Mouse (Mus musculus) limb, embryonic 11.5 days (tissue): Measurements from ENCODE around the gene Arid3a. TPM values are rescaled to one million over a fixed set of nuclear protein-coding genes. Genes with fewer than 3 reads are reported as not detected.
A peak's percentile ranks its signal among the peaks of the same experiment; 100 is the strongest.

ENCODE experiments used
- ATAC-seq: fragments of 200-750 bp; cut with Nextera tagmentation; 2 replicates; pipeline ENCODE4 v1.8.0; 2017; ENCODE audit warnings: low read depth; ENCODE audit not compliant: insufficient number of reproducible peaks, low FRiP score, low TSS enrichment
- DNase-seq: peaks from one replicate; pipeline ENCODE4 v3.0.0-alpha.2; 2015; ENCODE audit warnings: low spot score
- H3K27ac ChIP-seq: fragments of 300-500 bp; sonication (generic); replicated peaks from 2 replicates; pipeline ENCODE4 v1.5.1; 2014; ENCODE audit warnings: low read depth, mild to moderate bottlenecking, low read length
- H3K27me3 ChIP-seq: fragments of 300-500 bp; sonication (generic); 2 replicates; pipeline ENCODE4 v1.6.1; 2014; ENCODE audit warnings: mild to moderate bottlenecking, low read length, mixed read lengths; ENCODE audit not compliant: control insufficient read depth, insufficient read depth
- H3K36me3 ChIP-seq: fragments of 300-500 bp; sonication (generic); 2 replicates; pipeline ENCODE4 v1.6.1; 2014; ENCODE audit warnings: mild to moderate bottlenecking, low read length, moderate library complexity, mixed read lengths; ENCODE audit not compliant: control insufficient read depth, insufficient read depth
- H3K4me1 ChIP-seq: fragments of 300-500 bp; sonication (generic); 2 replicates; pipeline ENCODE4 v1.6.1; 2014; ENCODE audit warnings: low read length, mixed read lengths; ENCODE audit not compliant: control insufficient read depth, insufficient read depth
- H3K4me2 ChIP-seq: fragments of 300-500 bp; sonication (generic); 2 replicates; pipeline ENCODE4 v1.6.1; 2014; ENCODE audit warnings: low read depth, mild to moderate bottlenecking, moderate library complexity; ENCODE audit not compliant: severe bottlenecking
- H3K4me3 ChIP-seq: fragments of 300-500 bp; sonication (generic); 2 replicates; pipeline ENCODE4 v1.5.1; 2014; ENCODE audit warnings: low read depth, low read length
- H3K9ac ChIP-seq: fragments of 300-500 bp; sonication (generic); 2 replicates; pipeline ENCODE4 v1.6.1; 2014; ENCODE audit warnings: mild to moderate bottlenecking, low read length
- H3K9me3 ChIP-seq: fragments of 300-500 bp; sonication (generic); 2 replicates; pipeline ENCODE4 v1.6.1; 2016; ENCODE audit warnings: low read length; ENCODE audit not compliant: control insufficient read depth
- WGBS: fragments of 180-500 bp; shearing (Covaris S2); extraction: QIAGEN DNeasy Blood & Tissue Kit; methylation state at CpG from one replicate; pipeline ENCODE4 v1.1.7; 2014; 5-methylcytosine and 5-hydroxymethylcytosine counted together
- polyA plus RNA-seq: library from polyadenylated mRNA; unstranded; fragments of >200 nt; fragmentation: Nextera tagmentation; extraction: Ambion mirVana; gene quantifications from 2 replicates; pipeline ENCODE4 v1.2.1, GENCODE M21; 2014

The Arid3a gene
- polyA plus RNA-seq = 11.8 and 12.9 TPM in 2 replicates

DNA sequence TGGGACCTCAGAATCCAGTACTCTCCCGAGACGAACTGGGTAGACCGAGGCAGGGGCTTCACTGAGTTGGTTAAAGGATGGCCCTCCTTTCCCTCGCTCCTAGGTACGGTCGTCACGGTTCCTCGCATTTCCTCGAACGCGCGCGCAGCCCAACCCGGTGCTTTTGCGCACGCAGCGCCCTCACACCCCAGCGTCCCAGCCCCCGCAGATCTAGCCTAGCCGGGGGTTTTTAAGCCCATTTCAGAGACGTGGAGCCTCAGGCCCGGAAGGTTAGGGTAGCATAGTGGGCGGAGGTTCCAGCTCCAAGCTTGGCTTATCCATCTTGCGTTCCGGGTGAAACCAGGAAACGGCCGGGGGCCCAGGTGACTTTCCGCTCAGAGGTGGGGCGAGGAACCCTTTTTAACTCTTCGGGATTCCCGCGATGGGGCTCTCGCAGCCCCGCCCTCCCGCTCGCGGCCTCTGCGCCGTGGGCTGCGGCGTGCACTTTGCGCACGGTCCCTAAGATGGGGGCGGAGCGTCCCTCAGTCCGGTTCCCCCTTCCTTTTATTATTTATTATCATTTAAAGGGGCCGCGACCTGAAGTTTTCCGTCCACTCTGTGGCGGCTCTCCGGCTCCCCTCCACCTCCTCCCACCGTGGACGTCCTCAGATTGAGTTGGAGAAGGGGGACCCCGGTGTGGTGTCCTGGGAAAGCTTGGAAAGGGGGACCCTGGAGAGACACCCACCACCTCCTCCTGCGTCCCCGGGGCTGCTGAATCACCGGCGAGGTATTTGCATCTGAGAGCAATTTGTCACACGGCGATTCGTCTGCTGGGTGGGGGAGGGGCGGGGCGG, at the start of gene Arid3a:
Gene Arid3a (plus strand): TSS at position 553 of the 833 bp plus-strand sequence.
- DNase-seq (peak; percentile 95), ATAC-seq (peak; percentile 74)
- Histone ChIP-seq H3K27ac (peak within 1 kb of the TSS; percentile 91), H3K4me2 (peak within 1 kb of the TSS; percentile 81), H3K27me3 (peaks cover 16% of the 10 kb centered on the region), H3K9me3 (peaks cover 3% of the 10 kb centered on the region; the same call in 1 of the 2 replicates), H3K4me3 (peak within 1 kb of the TSS; percentile 98), H3K36me3 (peaks cover 7% of the 10 kb centered on the region; the same call in 1 of the 2 replicates), H3K4me1 (peaks cover 28% of the 10 kb centered on the region), H3K9ac (peak within 1 kb of the TSS; percentile 95)
- WGBS = under 1% methylated on average over 63 of the region's 63 CpGs

DNA sequence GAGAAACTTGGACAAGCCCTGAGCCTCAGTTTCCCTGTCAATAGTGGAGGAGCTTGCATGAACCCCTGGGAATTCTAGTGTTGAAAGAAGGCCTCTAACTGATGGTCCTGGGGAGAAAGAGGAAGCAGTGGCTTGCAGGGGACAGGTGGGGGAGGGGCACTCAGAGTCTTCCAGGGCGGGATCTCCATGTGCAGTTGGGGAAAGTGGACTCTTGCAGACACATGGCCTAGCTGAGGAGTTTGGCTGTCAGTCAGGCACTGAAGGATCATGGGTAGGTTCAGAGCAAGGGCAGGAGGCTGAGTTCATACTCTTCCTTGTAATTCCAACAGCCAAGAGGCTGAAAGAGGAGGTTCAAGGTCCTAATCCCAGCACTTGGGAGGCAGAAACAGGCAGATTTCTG, 49.7 kb upstream of the Arid3a start:
- Histone ChIP-seq H3K4me3 (no peak overlapping the region), H3K9ac (no peak overlapping the region), H3K36me3 (no peaks in the 10 kb centered on the region), H3K4me2 (no peak overlapping the region), H3K27ac (no peak overlapping the region), H3K27me3 (0 out of 2 replicates have a peak, but pooled peaks cover 2% of the 10 kb centered on the region), H3K4me1 (peaks cover 16% of the 10 kb centered on the region), H3K9me3 (no peaks in the 10 kb centered on the region)
- ATAC-seq (no peak), DNase-seq (no peak)
- WGBS = 64% methylated on average over 1 of the region's 1 CpGs

- no peak overlapping the region for H3K4me3 ChIP-seq
- 0 out of 2 replicates have a peak, but pooled peaks cover 2% of the 10 kb centered on the region for H3K27me3 ChIP-seq
- no peak overlapping the region for H3K9ac ChIP-seq
- peaks cover 14% of the 10 kb centered on the region for H3K4me1 ChIP-seq
- H3K36me3 ChIP-seq = no peaks in the 10 kb centered on the region
- H3K9me3 ChIP-seq = no peaks in the 10 kb centered on the region
- H3K4me2 ChIP-seq = no peak overlapping the region
- no peak for ATAC-seq
- H3K27ac ChIP-seq = no peak overlapping the region
- WGBS = 61% methylated on average over 12 of the region's 12 CpGs
- no peak for DNase-seq
Measured at GRCm38 (mm10) chr10:79877757-79878156, 49.1 kb upstream of the Arid3a start.

DNA sequence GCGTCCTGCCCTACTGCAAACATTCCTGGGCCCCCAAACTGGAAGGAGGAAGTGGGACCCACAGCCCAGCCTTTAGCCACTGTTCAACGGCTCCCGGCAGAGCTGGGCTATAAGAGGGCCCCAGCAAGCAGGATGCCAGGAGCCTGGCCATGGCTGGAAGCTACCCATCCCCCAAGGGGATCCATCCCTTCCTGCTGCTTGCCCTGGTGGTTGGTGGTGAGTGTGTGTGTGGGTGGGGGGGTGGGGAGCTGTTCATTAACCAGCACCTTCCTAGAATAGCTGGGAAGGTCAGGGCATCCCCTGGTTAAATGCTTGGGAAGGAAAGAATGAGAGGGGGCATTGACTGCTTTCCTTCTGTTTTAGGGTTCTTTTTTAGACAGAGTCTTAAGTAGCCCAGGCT, 47.3 kb upstream of the Arid3a start:
- H3K27ac ChIP-seq = no peak overlapping the region
- WGBS = 52% methylated on average over 3 of the region's 3 CpGs

DNA sequence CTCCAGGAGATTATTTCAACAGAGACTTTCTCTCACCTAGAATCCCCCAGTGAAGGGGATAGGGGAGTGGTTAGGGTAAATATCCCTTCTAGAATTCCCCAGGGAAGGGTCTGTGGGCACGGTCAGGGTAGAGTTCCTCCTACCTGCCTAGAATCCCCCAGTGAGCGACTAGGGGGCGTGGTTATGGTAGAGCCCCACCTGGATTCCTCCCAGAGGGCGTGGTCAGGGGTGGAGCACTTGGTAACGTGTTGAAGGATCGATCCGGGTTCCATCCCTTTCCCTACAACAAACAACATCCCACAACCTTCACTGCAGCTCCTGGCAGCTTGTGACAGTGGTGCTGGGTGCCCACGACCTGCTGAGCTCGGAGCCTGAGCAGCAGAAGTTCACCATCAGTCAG, 46.1 kb upstream of the Arid3a start:
- Histone ChIP-seq H3K27me3 (0 out of 2 replicates have a peak, but pooled peaks cover 2% of the 10 kb centered on the region), H3K27ac (no peak overlapping the region), H3K4me2 (no peak overlapping the region)

More for the DNA sequence above, 47.3 kb upstream of the Arid3a start:
- no peak overlapping the region for H3K4me2 ChIP-seq
- 0 out of 2 replicates have a peak, but pooled peaks cover 2% of the 10 kb centered on the region for H3K27me3 ChIP-seq
- H3K36me3 ChIP-seq = no peaks in the 10 kb centered on the region
- no peak overlapping the region for H3K4me3 ChIP-seq
- no peaks in the 10 kb centered on the region for H3K9me3 ChIP-seq
- no peak overlapping the region for H3K9ac ChIP-seq
- no peak for ATAC-seq
- H3K4me1 ChIP-seq = peaks cover 17% of the 10 kb centered on the region
- no peak for DNase-seq

GRCm38 (mm10) chr10:79881981-79882380, 44.9 kb upstream of the Arid3a start:
- no peak overlapping the region; the same call in 1 of the 2 replicates for H3K4me3 ChIP-seq
- no peaks in the 10 kb centered on the region for H3K36me3 ChIP-seq
- WGBS = 4% methylated on average over 22 of the region's 22 CpGs
- H3K9me3 ChIP-seq = no peaks in the 10 kb centered on the region
- DNase-seq = peak; percentile 49
- ATAC-seq = no peak
- no peak overlapping the region; the same call in 1 of the 2 replicates for H3K9ac ChIP-seq
- no peak overlapping the region for H3K27ac ChIP-seq
- H3K4me1 ChIP-seq = peaks cover 11% of the 10 kb centered on the region
- peak overlapping the region; percentile 30; the same call in 1 of the 2 replicates for H3K4me2 ChIP-seq
- 0 out of 2 replicates have a peak, but pooled peaks cover 2% of the 10 kb centered on the region for H3K27me3 ChIP-seq

More for the DNA sequence above, 46.1 kb upstream of the Arid3a start:
- Histone ChIP-seq H3K4me3 (no peak overlapping the region), H3K36me3 (no peaks in the 10 kb centered on the region), H3K9me3 (no peaks in the 10 kb centered on the region), H3K4me1 (peaks cover 11% of the 10 kb centered on the region), H3K9ac (no peak overlapping the region)
- DNase-seq (no peak), ATAC-seq (no peak)
- 11% methylated on average over 9 of the region's 9 CpGs for WGBS

GRCm38 (mm10) chr10:79883297-79884084, 43.4 kb upstream of the Arid3a start:
- DNase-seq = peak; percentile 90
- H3K27me3 ChIP-seq = 0 out of 2 replicates have a peak, but pooled peaks cover 2% of the 10 kb centered on the region
- H3K9me3 ChIP-seq = no peaks in the 10 kb centered on the region
- peak overlapping the region; percentile 15; the same call in 1 of the 2 replicates for H3K4me2 ChIP-seq
- peak overlapping the region; percentile 13; the same call in 1 of the 2 replicates for H3K9ac ChIP-seq
- WGBS = 16% methylated on average over 22 of the region's 22 CpGs
- ATAC-seq = no peak; the same call in 1 of the 2 replicates
- no peak overlapping the region for H3K27ac ChIP-seq
- no peak overlapping the region for H3K4me3 ChIP-seq
- peaks cover 11% of the 10 kb centered on the region for H3K4me1 ChIP-seq
- no peaks in the 10 kb centered on the region for H3K36me3 ChIP-seq

DNA sequence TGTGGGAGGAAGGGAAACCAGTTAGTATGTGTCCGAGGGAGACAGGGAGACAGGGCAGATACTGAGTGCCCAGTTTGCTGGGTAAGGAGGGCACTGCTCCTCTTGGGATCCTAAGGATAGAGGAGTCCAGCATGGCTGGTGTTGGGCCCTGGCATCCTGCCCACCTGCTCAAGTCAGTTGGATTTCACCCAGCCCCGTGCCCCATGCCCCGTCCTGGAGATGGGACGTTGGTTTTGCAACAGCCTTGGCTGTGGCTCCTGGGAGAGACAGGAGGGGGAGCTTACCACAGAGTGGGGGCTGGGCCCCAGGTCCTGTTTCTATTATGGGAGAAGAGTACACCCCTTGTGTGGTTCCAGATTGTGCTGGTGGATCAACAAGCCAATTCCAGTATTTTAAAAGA, 42.4 kb upstream of the Arid3a start:
- H3K9ac ChIP-seq = no peak overlapping the region
- no peak for ATAC-seq
- H3K4me3 ChIP-seq = no peak overlapping the region
- no peak for DNase-seq
- H3K9me3 ChIP-seq = no peaks in the 10 kb centered on the region
- no peak overlapping the region for H3K4me2 ChIP-seq
- 0 out of 2 replicates have a peak, but pooled peaks cover 2% of the 10 kb centered on the region for H3K27me3 ChIP-seq
- no peak overlapping the region for H3K27ac ChIP-seq
- H3K36me3 ChIP-seq = no peaks in the 10 kb centered on the region
- WGBS = 72% methylated on average over 4 of the region's 4 CpGs
- H3K4me1 ChIP-seq = peaks cover 11% of the 10 kb centered on the region
